Mouse (Mus musculus) ES-E14 (cell line): ENCODE measurements around the gene Fbxo39. TPM values are rescaled to one million over a fixed set of nuclear protein-coding genes. Genes with fewer than 3 reads are reported as not detected.

ENCODE experiments used
- DNase-seq: peaks from one replicate; pipeline ENCODE4 v3.0.0-alpha.2; 2013; ENCODE audit warnings: low read depth, low spot score
- H3K27ac ChIP-seq: 2 replicates; pipeline ENCODE4 v1.5.1; 2012; ENCODE audit warnings: low read depth, mild to moderate bottlenecking, low read length, moderate library complexity, mixed read lengths; ENCODE audit not compliant: poor library complexity, insufficient read depth, severe bottlenecking
- H3K36me3 ChIP-seq: 2 replicates; pipeline ENCODE4 v1.6.1; 2012; ENCODE audit warnings: mild to moderate bottlenecking, low read length, moderate library complexity, mixed read lengths; ENCODE audit not compliant: control insufficient read depth, poor library complexity, insufficient read depth, severe bottlenecking
- H3K4me1 ChIP-seq, 2 experiments: fragments of 150-350 bp in 1 of 2; sonication (generic) in 1 of 2; 2 replicates each; pipeline ENCODE4 v1.6.1; 2012; ENCODE audit warnings: low read length in 2 of 2, mild to moderate bottlenecking in 1 of 2, mixed read lengths in 1 of 2; ENCODE audit not compliant: control insufficient read depth in 2 of 2, insufficient read depth in 2 of 2, poor library complexity in 1 of 2
- H3K4me3 ChIP-seq, 2 experiments: fragments of 150-350 bp in 1 of 2; sonication (generic) in 1 of 2; 2 replicates each; pipeline ENCODE4 v1.5.1; 2012; ENCODE audit warnings: low read length in 2 of 2, low read depth in 1 of 2, mild to moderate bottlenecking in 1 of 2, mixed read lengths in 1 of 2; ENCODE audit not compliant: insufficient read depth in 1 of 2, poor library complexity in 1 of 2, severe bottlenecking in 1 of 2
- H3K9ac ChIP-seq: 2 replicates; pipeline ENCODE4 v1.6.1; 2012; ENCODE audit warnings: low read depth, mild to moderate bottlenecking, low read length, mixed read lengths; ENCODE audit not compliant: poor library complexity, insufficient read depth, severe bottlenecking
- H3K9me3 ChIP-seq: fragments of 150-350 bp; sonication (generic); 2 replicates; pipeline ENCODE4 v1.6.1; 2012; ENCODE audit warnings: low read depth, mild to moderate bottlenecking, low read length; ENCODE audit not compliant: control insufficient read depth, insufficient read depth
- CHD2 ChIP-seq: IDR thresholded peaks from 2 replicates; pipeline ENCODE4 v1.6.1; 2014; ENCODE audit warnings: mild to moderate bottlenecking, low read depth, low read length, inconsistent platforms
- HCFC1 ChIP-seq: IDR thresholded peaks from 2 replicates; pipeline ENCODE4 v1.6.1; 2012; ENCODE audit warnings: low read length, inconsistent platforms, borderline replicate concordance; ENCODE audit not compliant: insufficient read depth
- MAFK ChIP-seq: IDR thresholded peaks from 2 replicates; pipeline ENCODE4 v1.6.1; 2014; ENCODE audit warnings: mild to moderate bottlenecking, low read depth, low read length, inconsistent platforms; ENCODE audit not compliant: insufficient read depth
- ZC3H11A ChIP-seq: IDR thresholded peaks from 2 replicates; pipeline ENCODE4 v1.6.1; 2012; ENCODE audit warnings: low read depth, mild to moderate bottlenecking, inconsistent platforms, low read length, borderline replicate concordance
- ZNF384 ChIP-seq: IDR thresholded peaks from 2 replicates; pipeline ENCODE4 v1.6.1; 2012; ENCODE audit warnings: low read depth, low read length, inconsistent platforms
- in situ Hi-C, 2 experiments: fragments of 600-800 bp; cut with MboI; formaldehyde crosslinking; loops; one replicate each; pipeline ENCODE4 v1.15.1; 2025; ENCODE audit warnings: low sequenced_read_pairs in 2 of 2, inconsistent platforms in 1 of 2; ENCODE audit not compliant: unreplicated experiment in 2 of 2
- total RNA-seq: library from RNA; depleted of rRNA; stranded (reverse); fragments of 300-350 nt; gene quantifications from 2 replicates; pipeline ENCODE4 v1.2.3, GENCODE M21; 2012

Gene Fbxo39
- total RNA-seq, 1 experiment: 0.13 TPM

- Histone ChIP-seq H3K9me3 (no peaks in the 10 kb centered on the region), H3K9ac (no peak overlapping the region), H3K4me1 (no peaks in the 10 kb centered on the region), H3K36me3 (no peaks in the 10 kb centered on the region), H3K27ac (no peak overlapping the region), H3K4me3 (no peak overlapping the region)
- TF ChIP-seq MAFK (no peak), ZC3H11A (no peak), HCFC1 (no peak), ZNF384 (no peak), CHD2 (no peak)
- no peak for DNase-seq
- in situ Hi-C loops: no loop called here
These were observed 42.5 kb upstream of the Fbxo39 start for GRCm38 (mm10) chr11:72271761-72272160.

DNA sequence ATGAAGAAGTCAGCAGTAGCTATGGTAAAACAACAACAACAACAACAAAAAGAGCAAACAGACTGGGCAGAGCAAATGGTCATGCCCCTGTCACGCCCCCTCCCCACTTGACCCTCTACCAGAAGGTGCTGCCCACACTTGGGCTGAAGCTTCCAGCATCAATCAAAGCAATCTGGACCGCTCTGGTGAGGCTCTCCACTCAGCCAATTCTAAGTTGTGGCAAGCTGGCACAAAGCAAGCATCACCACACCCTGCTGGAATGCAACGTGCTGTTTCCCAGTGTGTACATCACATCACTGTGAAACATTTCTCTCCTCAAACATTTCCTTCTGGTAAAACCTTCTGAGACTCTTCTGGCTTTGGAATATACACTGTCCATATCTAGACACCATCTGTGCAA lies 40.9 kb upstream of the Fbxo39 start:
- in situ Hi-C loops: no loop called here
- Histone ChIP-seq H3K9me3 (no peaks in the 10 kb centered on the region), H3K27ac (no peak overlapping the region), H3K36me3 (no peaks in the 10 kb centered on the region), H3K4me3 (no peak overlapping the region), H3K4me1 (no peaks in the 10 kb centered on the region), H3K9ac (no peak overlapping the region)
- TF ChIP-seq CHD2 (no peak), ZC3H11A (no peak), MAFK (no peak), ZNF384 (no peak), HCFC1 (no peak)
- no peak for DNase-seq

- H3K27ac ChIP-seq: no peak overlapping the region
- in situ Hi-C loops: no loop called here
- H3K9me3 ChIP-seq: no peaks in the 10 kb centered on the region
- no peak for DNase-seq
- TF ChIP-seq CHD2: no peak
- TF ChIP-seq MAFK: no peak
- no peak for TF ChIP-seq ZC3H11A
- no peak for TF ChIP-seq ZNF384
- no peak for TF ChIP-seq HCFC1
- no peaks in the 10 kb centered on the region for H3K36me3 ChIP-seq
- H3K9ac ChIP-seq: no peak overlapping the region
- peaks cover 7 to 15% of the 10 kb centered on the region in 2 experiments; a peak in 3 of 4 replicates for H3K4me1 ChIP-seq
- H3K4me3 ChIP-seq: no peak overlapping the region
These were observed 32.9 kb upstream of the Fbxo39 start for GRCm38 (mm10) chr11:72281143-72281851.

DNA sequence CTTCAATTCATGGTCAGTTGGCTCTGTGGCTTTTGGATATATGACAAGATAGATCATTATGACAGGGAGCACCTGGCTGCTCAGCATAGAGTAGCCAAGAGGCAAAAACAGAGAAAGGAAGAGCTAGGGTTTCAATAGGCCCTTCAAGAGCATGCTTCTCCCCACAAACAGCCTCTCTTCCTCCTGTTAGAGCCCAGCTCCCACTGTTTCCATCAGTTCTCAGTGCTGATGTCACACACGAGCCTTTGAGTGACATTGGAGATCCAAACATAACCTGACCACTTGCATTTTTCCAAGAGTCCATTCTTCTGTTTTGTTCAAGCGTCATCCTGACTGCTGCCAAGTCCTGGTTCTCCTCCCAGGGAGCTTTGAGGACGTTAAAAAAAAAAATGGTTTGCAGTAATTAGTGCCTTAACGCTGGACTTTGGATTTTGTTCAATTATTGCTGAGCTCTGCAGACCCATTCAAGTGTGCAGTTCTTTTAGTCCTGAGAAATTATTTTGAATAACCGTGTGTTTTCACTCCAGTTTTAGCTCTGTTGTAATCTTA lies 32.3 kb upstream of the Fbxo39 start:
- DNase-seq: no peak
- no peak for TF ChIP-seq CHD2
- TF ChIP-seq HCFC1: no peak
- TF ChIP-seq ZNF384: no peak
- TF ChIP-seq MAFK: no peak
- no peak for TF ChIP-seq ZC3H11A
- H3K9ac ChIP-seq: no peak overlapping the region

More for the DNA sequence above, 32.3 kb upstream of the Fbxo39 start:
- Histone ChIP-seq H3K4me1 (peaks cover 7 to 19% of the 10 kb centered on the region in 2 experiments; a peak in 3 of 4 replicates), H3K9me3 (no peaks in the 10 kb centered on the region), H3K36me3 (no peaks in the 10 kb centered on the region), H3K27ac (no peak overlapping the region), H3K4me3 (no peak overlapping the region)
- in situ Hi-C loops: no loop called here
